Mouse (Mus musculus): ENCODE results near the gene Gm20708. TPM values are rescaled to one million over a fixed set of nuclear protein-coding genes. Genes with fewer than 3 reads are reported as not detected.

The Gm20708 gene
- polyA plus RNA-seq, 1 experiment from 2014 or later: 0.50 TPM

GRCm38 (mm10) chr11:117843434-117843833, 34.0 kb downstream of the Gm20708 start:
- no peaks in the 10 kb centered on the region for H3K9me3 ChIP-seq
- no peaks in the 10 kb centered on the region for H3K27me3 ChIP-seq
- no peak overlapping the region for H3K4me2 ChIP-seq
- ATAC-seq (ENCODE audit: insufficient number of reproducible peaks, low FRiP score, low TSS enrichment, low read depth): no peak
- no peak overlapping the region for H3K9ac ChIP-seq
- H3K36me3 ChIP-seq: no peaks in the 10 kb centered on the region
- no peak overlapping the region for H3K4me3 ChIP-seq
- no peak overlapping the region for H3K27ac ChIP-seq
- 82% methylated on average over 2 of the region's 2 CpGs for WGBS
- peaks cover 16% of the 10 kb centered on the region for H3K4me1 ChIP-seq

- WGBS: 63% methylated on average over 2 of the region's 2 CpGs
- Histone ChIP-seq H3K36me3 (no peaks in the 10 kb centered on the region), H3K9me3 (no peaks in the 10 kb centered on the region), H3K27ac (no peak overlapping the region), H3K27me3 (no peaks in the 10 kb centered on the region), H3K4me1 (peaks cover 20% of the 10 kb centered on the region), H3K9ac (no peak overlapping the region), H3K4me3 (no peak overlapping the region), H3K4me2 (no peak overlapping the region)
- ATAC-seq (ENCODE audit: insufficient number of reproducible peaks, low FRiP score, low TSS enrichment, low read depth): no peak
Measured at GRCm38 (mm10) chr11:117844997-117845396, 35.5 kb downstream of the Gm20708 start.

- ATAC-seq (ENCODE audit: insufficient number of reproducible peaks, low FRiP score, low TSS enrichment, low read depth): no peak
- H3K4me1 ChIP-seq: peaks cover 26% of the 10 kb centered on the region
- no peak overlapping the region for H3K4me3 ChIP-seq
- H3K27ac ChIP-seq: no peak overlapping the region
- no peaks in the 10 kb centered on the region for H3K36me3 ChIP-seq
- WGBS: 81% methylated on average over 2 of the region's 2 CpGs
- no peak overlapping the region for H3K4me2 ChIP-seq
- H3K27me3 ChIP-seq: no peaks in the 10 kb centered on the region
- H3K9me3 ChIP-seq: no peaks in the 10 kb centered on the region
- H3K9ac ChIP-seq: no peak overlapping the region
Measured at GRCm38 (mm10) chr11:117845651-117846050, 36.2 kb downstream of the Gm20708 start.

GRCm38 (mm10) chr11:117846640-117847039, 37.2 kb downstream of the Gm20708 start:
- H3K9me3 ChIP-seq: no peaks in the 10 kb centered on the region
- H3K27me3 ChIP-seq: no peaks in the 10 kb centered on the region
- H3K4me2 ChIP-seq: no peak overlapping the region
- no peak for ATAC-seq (ENCODE audit: insufficient number of reproducible peaks, low FRiP score, low TSS enrichment, low read depth)
- no peak overlapping the region for H3K4me3 ChIP-seq
- 47% methylated on average over 5 of the region's 5 CpGs for WGBS
- H3K27ac ChIP-seq: no peak overlapping the region
- H3K9ac ChIP-seq: no peak overlapping the region
- H3K4me1 ChIP-seq: peaks cover 26% of the 10 kb centered on the region
- H3K36me3 ChIP-seq: no peaks in the 10 kb centered on the region

GRCm38 (mm10) chr11:117847593-117848215, 38.2 kb downstream of the Gm20708 start:
- Histone ChIP-seq H3K4me2 (peak overlapping the region; percentile 90), H3K4me3 (peak overlapping the region; percentile 70), H3K27ac (peak overlapping the region; percentile 96), H3K27me3 (no peaks in the 10 kb centered on the region), H3K36me3 (peaks cover 4% of the 10 kb centered on the region), H3K4me1 (peaks cover 26% of the 10 kb centered on the region), H3K9ac (0 out of 2 replicates have a peak overlapping the region, but pooled peaks have one; percentile 72), H3K9me3 (no peaks in the 10 kb centered on the region)
- 65% methylated on average over 7 of the region's 7 CpGs for WGBS
- ATAC-seq (ENCODE audit: insufficient number of reproducible peaks, low FRiP score, low TSS enrichment, low read depth): no peak

- Histone ChIP-seq H3K36me3 (peaks cover 12% of the 10 kb centered on the region), H3K4me3 (peak overlapping the region; percentile 70), H3K27me3 (no peaks in the 10 kb centered on the region), H3K4me2 (peak overlapping the region; percentile 90), H3K9me3 (no peaks in the 10 kb centered on the region), H3K9ac (peak overlapping the region; percentile 72), H3K4me1 (peaks cover 26% of the 10 kb centered on the region), H3K27ac (peak overlapping the region; percentile 96)
- WGBS: 3% methylated on average over 19 of the region's 19 CpGs
- ATAC-seq (ENCODE audit: insufficient number of reproducible peaks, low FRiP score, low TSS enrichment, low read depth): peak; percentile 82
Measured at GRCm38 (mm10) chr11:117848271-117848984, 39.0 kb downstream of the Gm20708 start.

- H3K27me3 ChIP-seq: no peaks in the 10 kb centered on the region
- peak within 1 kb of the TSS; percentile 96 for H3K27ac ChIP-seq
- peak within 1 kb of the TSS; percentile 72 for H3K9ac ChIP-seq
- H3K4me3 ChIP-seq: peak within 1 kb of the TSS; percentile 70
- under 1% methylated on average over 51 of the region's 51 CpGs for WGBS
- peaks cover 26% of the 10 kb centered on the region for H3K4me1 ChIP-seq
- peak; percentile 89 for ATAC-seq (ENCODE audit: insufficient number of reproducible peaks, low FRiP score, low TSS enrichment, low read depth)
- peaks cover 18% of the 10 kb centered on the region for H3K36me3 ChIP-seq
- H3K9me3 ChIP-seq: no peaks in the 10 kb centered on the region
- peak within 1 kb of the TSS; percentile 90 for H3K4me2 ChIP-seq
Measured at GRCm38 (mm10) chr11:117848985-117849671, 39.7 kb downstream of the Gm20708 start, which contains the start of gene Birc5. Gene Birc5, plus strand, starts transcription at chr11:117849251.

- H3K27ac ChIP-seq: no peak overlapping the region
- H3K27me3 ChIP-seq: no peaks in the 10 kb centered on the region
- WGBS: 93% methylated on average over 3 of the region's 3 CpGs
- no peak for ATAC-seq (ENCODE audit: insufficient number of reproducible peaks, low FRiP score, low TSS enrichment, low read depth)
- H3K4me2 ChIP-seq: no peak overlapping the region
- H3K9me3 ChIP-seq: no peaks in the 10 kb centered on the region
- H3K4me1 ChIP-seq: peaks cover 22% of the 10 kb centered on the region
- H3K9ac ChIP-seq: no peak overlapping the region
- H3K36me3 ChIP-seq: peaks cover 50% of the 10 kb centered on the region
- no peak overlapping the region for H3K4me3 ChIP-seq
Measured at GRCm38 (mm10) chr11:117852875-117853274, 43.4 kb downstream of the Gm20708 start.

GRCm38 (mm10) chr11:117854241-117854640, 44.8 kb downstream of the Gm20708 start:
- no peak overlapping the region for H3K27ac ChIP-seq
- no peaks in the 10 kb centered on the region for H3K9me3 ChIP-seq
- H3K4me2 ChIP-seq: no peak overlapping the region
- H3K36me3 ChIP-seq: peaks cover 50% of the 10 kb centered on the region
- no peaks in the 10 kb centered on the region; the same call in 1 of the 2 replicates for H3K27me3 ChIP-seq
- no peak overlapping the region for H3K4me3 ChIP-seq
- peaks cover 14% of the 10 kb centered on the region for H3K4me1 ChIP-seq
- no peak for ATAC-seq (ENCODE audit: insufficient number of reproducible peaks, low FRiP score, low TSS enrichment, low read depth)
- WGBS: 91% methylated on average over 9 of the region's 9 CpGs
- H3K9ac ChIP-seq: no peak overlapping the region

GRCm38 (mm10) chr11:117855360-117855759, 45.9 kb downstream of the Gm20708 start:
- Histone ChIP-seq H3K9me3 (no peaks in the 10 kb centered on the region), H3K4me3 (no peak overlapping the region), H3K4me2 (no peak overlapping the region), H3K36me3 (peaks cover 50% of the 10 kb centered on the region), H3K27ac (no peak overlapping the region), H3K9ac (no peak overlapping the region), H3K4me1 (peaks cover 8% of the 10 kb centered on the region), H3K27me3 (peaks cover 8% of the 10 kb centered on the region)
- no peak for ATAC-seq (ENCODE audit: insufficient number of reproducible peaks, low FRiP score, low TSS enrichment, low read depth)
- 96% methylated on average over 5 of the region's 5 CpGs for WGBS

GRCm38 (mm10) chr11:117855975-117856374, 46.5 kb downstream of the Gm20708 start:
- no peak overlapping the region for H3K27ac ChIP-seq

GRCm38 (mm10) chr11:117857462-117857861, 48.0 kb downstream of the Gm20708 start:
- ATAC-seq (ENCODE audit: insufficient number of reproducible peaks, low FRiP score, low TSS enrichment, low read depth): no peak
- Histone ChIP-seq H3K27me3 (peaks cover 29% of the 10 kb centered on the region), H3K27ac (no peak overlapping the region), H3K36me3 (peaks cover 48% of the 10 kb centered on the region), H3K9ac (no peak overlapping the region), H3K4me3 (no peak overlapping the region), H3K9me3 (no peaks in the 10 kb centered on the region), H3K4me2 (no peak overlapping the region), H3K4me1 (peaks cover 10% of the 10 kb centered on the region)
- WGBS: 94% methylated on average over 10 of the region's 10 CpGs

More at GRCm38 (mm10) chr11:117855975-117856374, 46.5 kb downstream of the Gm20708 start:
- 88% methylated on average over 1 of the region's 1 CpGs for WGBS
- no peak overlapping the region for H3K4me2 ChIP-seq
- no peak overlapping the region for H3K9ac ChIP-seq
- no peaks in the 10 kb centered on the region for H3K9me3 ChIP-seq
- peaks cover 10% of the 10 kb centered on the region for H3K4me1 ChIP-seq
- no peak overlapping the region for H3K4me3 ChIP-seq
- peaks cover 50% of the 10 kb centered on the region for H3K36me3 ChIP-seq
- H3K27me3 ChIP-seq: peaks cover 14% of the 10 kb centered on the region
- ATAC-seq (ENCODE audit: insufficient number of reproducible peaks, low FRiP score, low TSS enrichment, low read depth): no peak

All from limb, embryonic 15.5 days (tissue).